Mouse (Mus musculus) inflammation-experienced regulatory T-cells (primary cell): ENCODE results near the gene Gm20896. TPM values are rescaled to one million over a fixed set of nuclear protein-coding genes. Genes with fewer than 3 reads are reported as not detected.

ENCODE experiments used
- polyA plus RNA-seq, 2 experiments: library from polyadenylated mRNA; unstranded; fragments of 100-300 nt; shearing (Covaris generic); gene quantifications; one replicate each; pipeline ENCODE4 v1.2.1; 2017

Gene Gm20896
- polyA plus RNA-seq = not detected

GRCm38 (mm10) chrY:35921426-35921825 lies at the start of gene Gm20896:
Gene Gm20896, minus strand, starts transcription at chrY:35921526.

